Mouse (Mus musculus) activated CD4-positive, CD25-positive, alpha-beta regulatory T cell, adult 4 months (primary cell): ENCODE data around the gene Hdgfl2. TPM values are rescaled to one million over a fixed set of nuclear protein-coding genes. Genes with fewer than 3 reads are reported as not detected.

Experiments used
- ATAC-seq: one replicate; pipeline ENCODE4 v1.8.0; 2017
- polyA plus RNA-seq, 2 experiments: library from polyadenylated mRNA; unstranded; fragments of 100-300 nt; shearing (Covaris generic); gene quantifications; one replicate each; pipeline ENCODE4 v1.2.1; 2017

The Hdgfl2 gene
- polyA plus RNA-seq, 2 experiments from 2014 or later, result 35.7 to 44.6 TPM

DNA sequence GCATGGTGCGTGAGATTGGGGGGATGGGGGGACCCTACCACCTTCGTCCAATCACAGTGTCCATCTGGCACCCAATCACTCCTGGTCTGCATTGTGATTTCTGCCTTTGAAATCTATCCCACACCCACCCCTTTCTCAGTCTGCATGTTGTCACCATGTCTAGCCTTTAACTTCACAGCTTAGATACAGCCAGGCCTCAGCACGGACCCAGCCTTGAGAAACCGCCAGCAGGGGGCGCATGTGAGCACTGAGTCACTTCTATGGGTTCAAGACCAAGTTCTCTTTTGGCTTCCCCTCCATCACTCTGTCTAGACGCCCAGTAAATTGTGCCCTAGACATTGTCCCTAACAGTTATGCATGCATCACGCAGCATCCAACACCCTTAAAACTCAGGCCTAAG lies 52.4 kb downstream of the Hdgfl2 start:
- ATAC-seq, result no peak

- peak; percentile 48 for ATAC-seq
Measured at GRCm38 (mm10) chr17:56132661-56133060, 53.2 kb downstream of the Hdgfl2 start.

GRCm38 (mm10) chr17:56133457-56134363 lies 54.3 kb downstream of the Hdgfl2 start:
- no peak for ATAC-seq

DNA sequence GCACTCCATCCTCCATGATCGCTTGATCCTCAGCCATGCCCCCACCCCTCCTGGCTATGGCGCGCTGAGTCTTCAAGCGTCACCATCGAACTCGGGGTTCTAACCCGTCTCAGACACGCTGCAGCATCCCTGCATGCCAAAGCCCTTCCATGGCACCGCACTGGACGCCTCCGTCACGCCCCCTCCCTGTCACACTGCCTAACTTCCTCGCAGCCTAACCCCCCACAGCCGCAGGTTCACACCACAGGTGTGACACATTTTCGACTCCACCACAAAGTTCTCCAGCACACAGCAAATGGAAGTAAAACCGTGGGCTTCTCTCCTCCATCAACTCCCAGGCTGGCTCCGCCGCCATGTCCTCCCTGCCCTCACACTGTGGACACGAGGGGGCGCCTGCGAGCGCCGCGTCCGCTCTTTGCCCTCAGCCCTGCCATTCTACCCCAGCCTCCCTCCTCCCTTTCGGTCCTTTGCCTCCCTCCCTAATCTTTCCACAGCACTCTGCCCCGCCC lies 55.1 kb downstream of the Hdgfl2 start:
- ATAC-seq, result peak; percentile 76

- no peak for ATAC-seq
Measured at GRCm38 (mm10) chr17:56136558-56136957, 57.1 kb downstream of the Hdgfl2 start.

DNA sequence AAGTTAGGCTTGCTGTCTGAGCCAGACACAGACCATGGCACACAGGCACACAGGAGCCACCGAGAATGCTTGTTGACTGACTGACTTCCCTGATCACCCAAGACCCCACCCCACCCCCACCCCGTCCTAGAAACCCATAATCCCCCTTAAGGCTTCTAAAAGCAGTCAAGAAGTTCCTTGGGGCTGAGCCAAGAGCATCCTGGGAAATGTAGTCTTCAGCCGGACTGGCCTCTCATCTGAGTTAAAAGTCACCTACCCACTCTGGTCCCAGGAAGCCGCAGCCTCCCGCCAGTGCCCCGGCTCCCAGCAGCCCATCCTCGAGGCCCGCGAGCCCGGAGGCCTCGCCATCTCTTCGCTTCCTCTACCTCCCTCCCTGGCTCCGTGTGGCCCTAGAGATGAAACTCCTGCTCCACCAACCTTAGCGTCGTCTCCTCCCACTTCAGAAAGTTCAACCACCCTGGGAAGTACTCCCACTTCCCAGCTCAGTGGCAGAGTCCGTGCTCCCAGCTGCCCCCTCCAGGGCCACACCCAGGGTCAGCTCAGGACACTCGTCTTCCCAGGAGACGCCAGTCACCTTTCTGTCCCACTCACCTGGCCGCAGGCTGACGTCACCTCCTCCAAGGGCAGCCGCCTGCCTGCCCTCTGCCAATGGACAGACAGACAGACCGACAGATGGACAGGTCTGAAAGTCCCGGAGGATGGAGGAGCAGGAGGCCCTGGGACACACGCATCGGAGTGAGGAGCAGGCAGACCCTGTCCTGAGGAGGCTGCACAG lies 58.6 kb downstream of the Hdgfl2 start:
- no peak for ATAC-seq

- ATAC-seq, result no peak
Measured at GRCm38 (mm10) chr17:56139355-56139754, 59.9 kb downstream of the Hdgfl2 start.

GRCm38 (mm10) chr17:56139858-56140595 lies 60.6 kb downstream of the Hdgfl2 start, which contains the start of gene Sema6b:
Sema6b (minus strand) TSS chr17:56140343.
- peak; percentile 43 for ATAC-seq

DNA sequence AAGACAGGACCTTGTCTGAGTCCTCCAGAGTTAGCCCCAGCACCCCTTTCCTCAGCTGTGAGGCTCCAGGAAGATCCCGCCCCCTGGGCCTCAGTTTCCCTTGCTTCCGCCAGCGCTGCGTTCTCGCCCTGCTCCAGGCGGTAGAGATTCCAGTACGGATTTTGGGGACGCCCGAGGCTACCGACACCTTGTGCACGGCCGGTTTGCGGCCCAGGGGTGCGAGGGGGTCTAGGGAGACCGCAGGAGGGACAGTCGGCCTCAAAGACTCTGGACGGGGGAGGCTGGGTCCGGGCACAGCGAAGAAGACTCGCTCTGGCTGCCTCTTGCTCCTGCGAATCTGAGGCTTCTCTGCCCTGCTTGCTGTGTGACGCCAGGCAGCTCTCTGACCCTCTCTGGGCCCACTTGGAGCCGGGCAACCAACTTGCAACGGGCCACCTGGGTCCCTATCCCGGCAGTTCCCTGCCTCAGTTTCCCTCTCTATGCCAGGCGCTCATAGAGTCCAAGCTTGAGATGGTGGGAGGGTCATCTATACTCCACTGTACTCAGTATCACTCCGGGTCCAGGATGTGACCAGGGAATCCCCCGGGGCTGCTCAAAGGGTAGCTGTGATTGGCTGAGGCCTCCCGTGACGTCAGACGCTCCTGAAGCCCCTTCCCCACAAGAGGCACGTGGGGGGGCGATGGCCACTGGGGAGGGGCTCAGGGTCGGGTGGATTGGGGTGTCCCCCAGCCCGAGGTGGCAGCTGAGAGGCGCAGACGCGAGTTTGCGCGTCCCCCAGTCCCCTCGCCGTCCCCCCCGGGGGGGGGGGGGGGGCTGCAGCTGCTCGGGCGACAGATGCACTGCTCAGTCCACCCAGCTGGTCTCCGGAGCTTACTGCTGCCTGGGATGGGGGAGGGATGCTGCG lies 62.5 kb downstream of the Hdgfl2 start:
- ATAC-seq, result no peak

DNA sequence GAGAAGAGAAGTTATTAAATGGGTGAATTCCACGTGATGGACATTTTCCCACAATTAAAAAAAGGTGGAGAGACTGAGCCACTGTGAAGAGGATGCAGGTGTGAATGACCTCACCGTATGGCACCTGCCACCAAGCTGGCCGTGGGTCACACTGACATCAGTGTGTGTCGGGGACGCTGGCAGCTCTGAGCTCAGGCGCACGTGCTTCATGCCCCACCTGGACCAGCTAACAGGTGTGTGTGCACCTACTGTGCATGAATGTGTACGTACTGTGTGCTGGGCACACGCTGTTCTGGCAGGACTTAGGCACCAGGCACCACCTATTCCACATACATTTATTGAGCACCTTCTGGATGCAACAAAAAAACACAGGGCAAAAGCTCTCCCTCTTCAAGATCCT lies 65.1 kb downstream of the Hdgfl2 start:
- ATAC-seq, result no peak

DNA sequence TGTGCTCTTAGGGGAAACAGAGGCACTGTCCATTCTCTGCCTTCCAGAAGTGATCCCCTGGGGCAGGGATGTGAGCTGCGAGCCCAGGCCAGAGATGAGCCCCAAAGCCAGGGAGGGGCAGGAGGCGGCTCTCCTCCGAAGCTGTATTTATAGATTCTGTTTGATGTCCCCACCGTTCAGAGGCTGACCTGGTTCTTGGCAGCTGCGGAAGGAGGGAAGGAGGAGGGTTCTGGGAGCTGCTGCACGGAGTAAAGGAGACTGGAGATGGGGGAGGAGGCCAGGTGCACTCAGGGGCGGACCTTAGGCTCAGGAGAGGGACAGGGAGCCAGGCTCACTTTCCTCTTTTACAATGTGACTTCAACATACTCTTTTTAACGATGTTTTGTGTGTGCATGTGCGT lies 66.7 kb downstream of the Hdgfl2 start:
- no peak for ATAC-seq

GRCm38 (mm10) chr17:56147420-56147819 lies 68.0 kb downstream of the Hdgfl2 start:
- no peak for ATAC-seq

- no peak for ATAC-seq
Measured at GRCm38 (mm10) chr17:56148280-56148679, 68.8 kb downstream of the Hdgfl2 start.

GRCm38 (mm10) chr17:56148790-56149618 lies 69.6 kb downstream of the Hdgfl2 start:
- no peak for ATAC-seq

DNA sequence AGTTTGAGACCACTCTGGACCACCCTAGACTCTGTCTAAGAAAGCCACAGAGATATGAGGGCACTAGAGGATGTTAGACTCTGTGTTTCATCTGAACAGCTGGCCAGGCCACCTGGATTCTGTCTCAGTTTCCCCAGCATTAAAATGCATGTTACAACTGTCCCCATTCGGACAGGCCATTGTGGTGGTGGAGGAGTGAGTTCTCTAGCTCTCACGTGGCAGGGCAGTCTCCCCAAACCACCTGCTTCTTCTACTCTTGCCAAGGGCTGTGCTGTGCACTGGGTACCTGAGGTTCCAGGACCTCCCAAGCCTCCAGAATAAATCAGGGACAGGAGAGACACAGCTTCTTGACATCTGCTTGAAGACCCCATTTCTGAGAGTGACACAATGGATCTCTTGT lies 70.5 kb downstream of the Hdgfl2 start:
- no peak for ATAC-seq

Other genes with a start within 250 kb of the Hdgfl2 start
- 10 to 100 TPM; 17.3 to 17.8 TPM for gene Zfp119a, start 200.7 kb upstream of the Hdgfl2 start, polyA plus RNA-seq
- gene Zfp959, start 187.5 kb upstream of the Hdgfl2 start, polyA plus RNA-seq, result 10 to 100 TPM; 28.5 to 36.9 TPM
- gene Zfp119b, start 130.1 kb upstream of the Hdgfl2 start, polyA plus RNA-seq, result 10 to 100 TPM; 17.2 to 17.4 TPM
- 10 to 100 TPM; 52.7 to 95.2 TPM for gene Ebi3, start 127.0 kb upstream of the Hdgfl2 start, polyA plus RNA-seq
- gene Yju2, start 120.5 kb upstream of the Hdgfl2 start, polyA plus RNA-seq, result 10 to 100 TPM; 26.9 to 30.2 TPM
- not detected for gene Shd, start 109.2 kb upstream of the Hdgfl2 start, polyA plus RNA-seq
- not detected for gene Fsd1, start 93.1 kb upstream of the Hdgfl2 start, polyA plus RNA-seq
- gene Stap2, start 74.0 kb upstream of the Hdgfl2 start, polyA plus RNA-seq, result under 1 TPM in 1 of 2 experiments, not detected in 1; 0.54 TPM
- 10 to 100 TPM; 22.9 to 23.8 TPM for gene Mpnd, start 73.9 kb upstream of the Hdgfl2 start, polyA plus RNA-seq
- 100 to 1,000 TPM in 1 of 2 experiments, 10 to 100 TPM in 1; 84.9 to 114 TPM for gene Sh3gl1, start 43.0 kb upstream of the Hdgfl2 start, polyA plus RNA-seq
- gene Chaf1a, start 39.2 kb upstream of the Hdgfl2 start, polyA plus RNA-seq, result 1 to 10 TPM; 1.0 to 1.6 TPM
- gene Ubxn6, start 4.6 kb upstream of the Hdgfl2 start, polyA plus RNA-seq, result 10 to 100 TPM; 33.8 to 42.1 TPM
- gene Plin4, start 30.2 kb downstream of the Hdgfl2 start, polyA plus RNA-seq, result under 1 TPM in 1 of 2 experiments, not detected in 1; 0.15 TPM
- not detected for gene Plin5, start 38.0 kb downstream of the Hdgfl2 start, polyA plus RNA-seq
- under 1 TPM in 1 of 2 experiments, not detected in 1; 0.34 TPM for gene Lrg1, start 42.4 kb downstream of the Hdgfl2 start, polyA plus RNA-seq
- not detected for gene Sema6b, start 60.7 kb downstream of the Hdgfl2 start, polyA plus RNA-seq
- 10 to 100 TPM; 34.9 to 38.7 TPM for gene Tnfaip8l1, start 82.8 kb downstream of the Hdgfl2 start, polyA plus RNA-seq
- gene Mydgf, start 104.3 kb downstream of the Hdgfl2 start, polyA plus RNA-seq, result 10 to 100 TPM; 57.3 to 59.9 TPM
- gene Dpp9, start 139.3 kb downstream of the Hdgfl2 start, polyA plus RNA-seq, result 10 to 100 TPM; 11.5 to 16.9 TPM
- gene Fem1a, start 177.2 kb downstream of the Hdgfl2 start, polyA plus RNA-seq, result 1 to 10 TPM; 4.5 to 5.8 TPM
- 10 to 100 TPM in 1 of 2 experiments, 1 to 10 TPM in 1; 6.4 to 11.3 TPM for gene Ticam1, start 197.2 kb downstream of the Hdgfl2 start, polyA plus RNA-seq
- 10 to 100 TPM; 22.5 to 40.9 TPM for gene Plin3, start 213.2 kb downstream of the Hdgfl2 start, polyA plus RNA-seq
- not detected for gene Arrdc5, start 220.7 kb downstream of the Hdgfl2 start, polyA plus RNA-seq
- 10 to 100 TPM; 19.4 to 33.7 TPM for gene Uhrf1, start 223.7 kb downstream of the Hdgfl2 start, polyA plus RNA-seq
- 1 to 10 TPM; 6.4 to 6.8 TPM for gene Kdm4b, start 246.4 kb downstream of the Hdgfl2 start, polyA plus RNA-seq